Mouse (Mus musculus) heart, adult 2 months (tissue): ENCODE results near the gene Kirrel. TPM values are rescaled to one million over a fixed set of nuclear protein-coding genes. Genes with fewer than 3 reads are reported as not detected.

Experiments used
- DNase-seq, 2 experiments: peaks; one replicate each; pipeline ENCODE4 v3.0.0; 2021
- H3K27ac ChIP-seq: fragments of 200-600 bp; 2 replicates; pipeline ENCODE4 v1.8.1; 2022
- H3K27me3 ChIP-seq: fragments of 200-500 bp; 2 replicates; pipeline ENCODE4 v1.6.1; 2012; ENCODE audit warnings: mild to moderate bottlenecking, low read length, inconsistent platforms, mixed read lengths; ENCODE audit not compliant: control insufficient read depth, insufficient read depth
- H3K36me3 ChIP-seq: fragments of 200-500 bp; 2 replicates; pipeline ENCODE4 v1.6.1; 2012; ENCODE audit warnings: low read length, inconsistent platforms; ENCODE audit not compliant: control insufficient read depth, insufficient read depth
- H3K4me1 ChIP-seq: fragments of 200-500 bp; 2 replicates; pipeline ENCODE4 v1.6.1; 2011; ENCODE audit warnings: low read length; ENCODE audit not compliant: control insufficient read depth, insufficient read depth
- H3K4me3 ChIP-seq: fragments of 200-600 bp; 2 replicates; pipeline ENCODE4 v1.8.1; 2022
- H3K79me2 ChIP-seq: fragments of 200-500 bp; replicated peaks from 2 replicates; pipeline ENCODE4 v1.6.1; 2012; ENCODE audit warnings: mild to moderate bottlenecking, inconsistent platforms, low read length, moderate library complexity, mixed read lengths; ENCODE audit not compliant: control insufficient read depth, insufficient read depth
- H3K9ac ChIP-seq: fragments of 200-500 bp; 2 replicates; pipeline ENCODE4 v1.6.1; 2012; ENCODE audit warnings: low read depth, mild to moderate bottlenecking, control low read depth, inconsistent platforms, low read length, mixed read lengths
- CTCF ChIP-seq: fragments of 200-600 bp; IDR thresholded peaks from 2 replicates; pipeline ENCODE4 v1.8.1; 2022; ENCODE audit warnings: antibody characterized with exemption, mild to moderate bottlenecking, moderate library complexity
- EP300 ChIP-seq: fragments of 200-500 bp; IDR thresholded peaks from 2 replicates; pipeline ENCODE4 v1.6.1; 2011; ENCODE audit warnings: low read depth, low read length, control low read depth; ENCODE audit not compliant: insufficient read depth
- POLR2A ChIP-seq: fragments of 200-500 bp; IDR thresholded peaks from 2 replicates; pipeline ENCODE4 v1.6.1; 2011; ENCODE audit warnings: mild to moderate bottlenecking, low read depth, low read length, control low read depth; ENCODE audit not compliant: insufficient read depth
- WGBS: fragments of 180-500 bp; shearing (Covaris S2); methylation state at CpG from one replicate; pipeline ENCODE4 v1.1.7; 2018; 5-methylcytosine and 5-hydroxymethylcytosine counted together
- intact Hi-C: fragments of 180-260 bp; cut with DNase I; formaldehyde crosslinking; loops from one replicate; pipeline ENCODE4 v1.15.1; 2025
- polyA plus RNA-seq: library from polyadenylated mRNA; depleted of rRNA; stranded (reverse); fragments of >200 nt; gene quantifications from 2 replicates; pipeline ENCODE4 v1.2.3, GENCODE M21; 2012
- total RNA-seq, 2 experiments: library from RNA; stranded (reverse); gene quantifications; 2 replicates each; pipeline ENCODE4 v1.2.3; 2021

The Kirrel gene
- total and polyA plus RNA-seq, 3 experiments, result 6.0 to 7.5 (median 6.2) TPM

DNA sequence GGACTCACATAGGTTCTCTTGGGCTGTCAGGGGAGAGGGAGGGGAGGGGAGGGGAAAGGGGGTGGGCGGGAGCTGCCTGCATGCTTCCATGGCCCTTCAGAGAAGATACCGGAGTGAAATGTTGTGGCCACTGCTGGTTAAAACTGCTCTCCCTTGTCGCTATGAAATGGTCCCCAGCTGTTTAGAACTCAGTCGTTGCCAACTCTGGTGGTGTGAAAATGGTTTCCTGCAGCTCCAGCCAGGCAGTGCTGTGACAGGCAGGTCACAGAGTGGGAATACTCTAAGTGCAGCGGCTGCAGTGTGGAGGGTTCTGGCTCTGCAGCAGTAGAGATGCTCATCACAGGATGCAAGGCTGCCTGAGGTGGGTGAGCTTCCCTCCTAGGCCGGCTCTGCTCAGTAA lies 22.1 kb upstream of the Kirrel start:
- Histone ChIP-seq H3K4me3 (no peak overlapping the region), H3K36me3 (no peaks in the 10 kb centered on the region), H3K79me2 (no peaks in the 10 kb centered on the region), H3K27me3 (no peaks in the 10 kb centered on the region), H3K27ac (no peak overlapping the region), H3K4me1 (0 out of 2 replicates have a peak, but pooled peaks cover under 1% of the 10 kb centered on the region), H3K9ac (no peak overlapping the region)
- intact Hi-C loops, result no loop called here
- TF ChIP-seq POLR2A, result no peak
- TF ChIP-seq EP300, result no peak
- TF ChIP-seq CTCF, result no peak
- no peak for DNase-seq
- WGBS, result 23% methylated on average over 6 of the region's 6 CpGs

DNA sequence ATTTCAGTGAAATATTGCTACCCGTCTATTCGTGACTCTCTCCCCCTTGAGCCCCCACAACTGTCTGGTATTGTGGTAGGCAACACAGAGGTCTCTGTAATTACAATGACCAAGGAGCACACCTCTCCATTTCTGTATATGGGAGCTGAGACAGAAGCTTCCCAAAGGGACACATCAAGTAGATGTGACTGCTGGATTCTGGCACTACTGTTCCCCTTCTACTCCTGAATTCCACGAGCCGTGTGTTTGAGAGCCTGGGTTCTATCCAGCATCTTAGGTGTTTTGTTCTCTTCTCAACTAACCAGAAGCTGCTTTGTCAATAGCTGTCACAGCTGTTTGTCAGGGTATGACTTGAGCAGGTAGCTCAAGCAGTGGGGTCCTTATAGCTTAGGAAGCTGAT lies 20.5 kb upstream of the Kirrel start:
- H3K4me3 ChIP-seq, result no peak overlapping the region
- H3K9ac ChIP-seq, result no peak overlapping the region
- H3K36me3 ChIP-seq, result no peaks in the 10 kb centered on the region
- intact Hi-C loops, result no loop called here
- TF ChIP-seq CTCF (no peak), EP300 (no peak), POLR2A (no peak)
- no peak for DNase-seq
- 92% methylated on average over 4 of the region's 4 CpGs for WGBS
- no peak overlapping the region for H3K27ac ChIP-seq
- no peaks in the 10 kb centered on the region for H3K27me3 ChIP-seq
- H3K4me1 ChIP-seq, result 0 out of 2 replicates have a peak, but pooled peaks cover 2% of the 10 kb centered on the region
- H3K79me2 ChIP-seq, result no peaks in the 10 kb centered on the region

DNA sequence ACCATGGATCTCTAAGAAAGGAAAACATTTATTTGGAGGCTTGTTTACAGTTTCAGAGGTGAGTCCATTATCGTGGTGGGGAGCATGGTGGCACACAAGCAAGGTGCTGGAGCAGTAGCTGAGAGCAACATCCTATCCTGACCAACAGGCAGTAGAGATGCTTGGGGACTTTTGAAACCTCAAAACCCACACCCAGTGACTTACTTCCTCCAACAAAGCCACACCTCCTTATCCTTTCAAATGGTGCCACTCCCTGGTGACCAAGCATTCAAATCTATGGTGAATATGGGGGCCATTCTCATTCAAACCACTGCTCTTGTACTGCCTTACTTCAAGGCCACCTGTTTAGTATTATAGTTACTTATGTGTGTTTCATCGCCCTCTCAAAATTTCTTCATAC lies 20.0 kb upstream of the Kirrel start:
- WGBS, result 92% methylated on average over 2 of the region's 2 CpGs
- H3K36me3 ChIP-seq, result no peaks in the 10 kb centered on the region
- 0 out of 2 replicates have a peak, but pooled peaks cover 2% of the 10 kb centered on the region for H3K4me1 ChIP-seq
- no peak for DNase-seq
- no peak overlapping the region for H3K4me3 ChIP-seq
- H3K27me3 ChIP-seq, result no peaks in the 10 kb centered on the region
- H3K27ac ChIP-seq, result no peak overlapping the region
- H3K9ac ChIP-seq, result no peak overlapping the region
- intact Hi-C loops, result no loop called here
- TF ChIP-seq POLR2A (no peak), EP300 (no peak), CTCF (no peak)
- H3K79me2 ChIP-seq, result no peaks in the 10 kb centered on the region

DNA sequence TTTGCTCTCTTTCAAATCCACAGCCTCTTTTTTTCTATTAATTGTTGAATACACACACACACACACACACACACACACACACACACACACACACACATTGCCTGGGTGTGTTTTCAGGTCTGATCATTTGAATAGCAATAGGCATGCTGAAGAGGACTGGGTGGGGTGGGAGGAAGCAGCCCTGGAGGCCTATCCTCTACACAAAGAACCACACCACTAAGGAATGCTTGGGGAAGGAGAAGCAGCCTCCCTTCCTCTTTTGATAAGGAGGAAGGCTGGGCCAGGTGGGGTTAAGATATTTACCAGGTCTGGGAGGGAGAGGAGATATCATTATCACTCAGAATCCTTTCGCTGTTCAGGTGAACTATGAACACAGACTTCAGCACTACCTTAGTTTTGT lies 19.2 kb upstream of the Kirrel start:
- no peak for TF ChIP-seq EP300
- TF ChIP-seq POLR2A, result no peak
- no peak for TF ChIP-seq CTCF
- intact Hi-C loops, result no loop called here
- Histone ChIP-seq H3K4me1 (0 out of 2 replicates have a peak, but pooled peaks cover 2% of the 10 kb centered on the region), H3K27ac (no peak overlapping the region), H3K36me3 (no peaks in the 10 kb centered on the region), H3K4me3 (no peak overlapping the region), H3K79me2 (no peaks in the 10 kb centered on the region), H3K9ac (no peak overlapping the region), H3K27me3 (no peaks in the 10 kb centered on the region)
- DNase-seq, result no peak
- 45% methylated on average over 1 of the region's 1 CpGs for WGBS

DNA sequence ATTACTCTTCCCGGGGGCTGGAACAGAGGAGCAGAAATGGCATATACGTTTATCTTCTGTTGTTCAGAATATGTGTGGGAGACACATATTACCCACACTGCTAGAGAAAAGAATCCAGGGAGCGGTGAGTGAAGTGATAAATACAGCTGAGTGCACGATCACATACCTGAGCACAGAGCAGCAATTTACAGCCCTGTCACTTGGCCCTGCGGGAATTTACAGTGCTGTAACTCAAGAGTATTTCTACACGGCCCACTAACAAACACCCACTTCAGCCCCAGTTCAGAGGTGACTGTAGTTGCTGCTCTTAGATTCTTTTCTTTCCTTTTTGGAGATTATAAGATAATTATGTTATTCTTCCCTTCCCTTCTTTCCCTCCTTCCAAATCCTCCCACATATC lies 18.8 kb upstream of the Kirrel start:
- H3K27ac ChIP-seq, result no peak overlapping the region
- H3K79me2 ChIP-seq, result no peaks in the 10 kb centered on the region
- H3K4me3 ChIP-seq, result no peak overlapping the region
- no peaks in the 10 kb centered on the region for H3K36me3 ChIP-seq
- WGBS, result 53% methylated on average over 6 of the region's 6 CpGs
- intact Hi-C loops, result no loop called here
- H3K9ac ChIP-seq, result no peak overlapping the region
- no peaks in the 10 kb centered on the region for H3K27me3 ChIP-seq
- H3K4me1 ChIP-seq, result 0 out of 2 replicates have a peak, but pooled peaks cover 2% of the 10 kb centered on the region
- DNase-seq, result no peak
- TF ChIP-seq EP300 (no peak), CTCF (no peak), POLR2A (no peak)

DNA sequence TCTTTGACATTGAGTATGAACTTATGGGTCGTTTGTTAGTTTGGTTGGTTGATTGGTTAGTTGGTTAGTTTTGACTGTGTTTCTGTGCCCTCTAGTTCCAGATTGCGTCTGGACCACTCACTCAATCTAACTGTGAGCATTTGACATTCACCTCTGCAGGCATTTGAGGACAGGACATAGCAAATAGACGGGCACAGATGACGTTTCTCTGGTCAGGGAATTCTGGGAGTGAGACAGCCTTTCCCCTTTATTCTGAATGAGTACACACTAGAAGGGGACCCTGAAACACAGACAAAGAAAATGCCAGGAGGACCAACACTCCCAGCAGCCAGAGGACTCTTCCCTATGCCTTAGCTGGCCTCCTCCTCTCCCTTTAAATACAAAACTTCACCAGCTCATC lies 2.1 kb upstream of the Kirrel start:
- 77% methylated on average over 4 of the region's 4 CpGs for WGBS
- Histone ChIP-seq H3K27me3 (no peaks in the 10 kb centered on the region), H3K4me1 (no peaks in the 10 kb centered on the region; the same call in 1 of the 2 replicates), H3K79me2 (no peaks in the 10 kb centered on the region), H3K27ac (no peak overlapping the region), H3K36me3 (no peaks in the 10 kb centered on the region), H3K9ac (no peak overlapping the region), H3K4me3 (no peak overlapping the region)
- DNase-seq, result peak in 1 of 2 experiments; percentile 5
- TF ChIP-seq EP300 (no peak), POLR2A (no peak), CTCF (no peak)
- intact Hi-C loops, result no loop called here
